In the genomic region with DNA sequence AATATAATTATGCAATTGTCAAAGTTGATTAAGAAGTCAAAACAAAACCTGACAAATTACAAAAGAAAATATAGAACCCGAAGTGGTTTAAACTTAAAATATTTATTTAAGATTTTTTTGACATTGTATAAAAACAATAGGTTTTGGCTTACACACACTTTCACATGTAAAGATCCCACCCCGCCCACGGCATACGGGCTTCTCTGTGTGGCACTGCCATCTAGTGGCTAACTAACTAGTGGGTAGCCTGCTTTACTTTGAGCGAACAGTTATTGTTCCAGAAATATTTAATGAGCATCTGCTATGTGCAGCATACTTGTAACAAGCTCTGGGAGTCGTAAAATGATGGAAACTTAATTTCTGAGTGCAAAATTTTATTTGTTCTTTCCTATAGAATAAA, we compare ENCODE assay signal across 9 mouse cellular contexts.
A peak's percentile ranks its signal among the peaks of the same experiment; 100 is the strongest.
DNase-seq lines count a peak whose midpoint lies in the region; ATAC-seq and TF ChIP-seq lines count a peak whose summit lies in the region.
"Had no signal": no experiment of that assay in that cellular context is flagged by ENCODE, and none has a peak within 500 bp of the region (broad histone marks: within the 10 kb centered on the region; RNA-seq: fewer than 3 reads in every experiment).

No protein-coding gene starts in this region.

- no peaks in the 10 kb centered on the region for H3K9me3 ChIP-seq in kidney, embryonic 15.5 days (replicated peaks)
- H3K9me3 ChIP-seq in embryonic facial prominence, embryonic 14.5 days (ENCODE audit: control insufficient read depth, low read length): no peaks in the 10 kb centered on the region
- no peaks in the 10 kb centered on the region for H3K9me3 ChIP-seq in hindbrain, embryonic 11.5 days (ENCODE audit: control insufficient read depth, low read length)
- H3K9me3 ChIP-seq: midbrain, embryonic 12.5 days had no signal

- TF ChIP-seq CTCF in kidney, adult 2 months (conservative IDR thresholded peaks at IDR 0.05; ENCODE audit: insufficient read depth, insufficient read length, low read depth, low read length): peak; percentile 72

- no peak overlapping the region for H3K4me2 ChIP-seq in kidney, embryonic 15.5 days
- no peak overlapping the region for H3K4me2 ChIP-seq in embryonic facial prominence, embryonic 14.5 days (ENCODE audit: low read depth, low read length)
- no peak overlapping the region for H3K4me2 ChIP-seq in hindbrain, embryonic 11.5 days (replicated peaks; ENCODE audit: low read depth, low read length)
- H3K4me2 ChIP-seq: midbrain, embryonic 12.5 days had no signal

- no peak for ATAC-seq in kidney, embryonic 15.5 days (replicated peaks; ENCODE audit: low FRiP score)
- ATAC-seq in embryonic facial prominence, embryonic 14.5 days (ENCODE audit: low read depth): 0 out of 2 replicates have a peak, but pooled peaks have one; percentile 67
- ATAC-seq in hindbrain, embryonic 11.5 days (ENCODE audit: low FRiP score): no peak; the same call in 1 of the 2 replicates

- H3K4me1 ChIP-seq in kidney, adult 2 months (ENCODE audit: control insufficient read depth, insufficient read depth, low read length): no peaks in the 10 kb centered on the region
- H3K4me1 ChIP-seq in kidney, embryonic 15.5 days: no peaks in the 10 kb centered on the region
- H3K4me1 ChIP-seq in embryonic facial prominence, embryonic 14.5 days (ENCODE audit: control insufficient read depth, insufficient read depth, low read length): no peaks in the 10 kb centered on the region
- H3K4me1 ChIP-seq in hindbrain, embryonic 11.5 days (replicated peaks; ENCODE audit: control insufficient read depth, insufficient read depth, low read length): no peaks in the 10 kb centered on the region
- H3K4me1 ChIP-seq: midbrain, embryonic 12.5 days had no signal

- no peak overlapping the region for H3K4me3 ChIP-seq in kidney, adult 2 months (ENCODE audit: insufficient read depth, low read depth, low read length)
- H3K4me3 ChIP-seq in kidney, embryonic 15.5 days (replicated peaks): no peak overlapping the region
- H3K4me3 ChIP-seq in embryonic facial prominence, embryonic 14.5 days (ENCODE audit: low read depth, low read length): no peak overlapping the region
- no peak overlapping the region for H3K4me3 ChIP-seq in hindbrain, embryonic 11.5 days (ENCODE audit: low read depth, low read length)
- H3K4me3 ChIP-seq: midbrain, embryonic 12.5 days had no signal

- intact Hi-C loops in left cerebral cortex, postnatal 14 days (cut with DNase I): loop anchor here (2.0 to 10.0 kb wide), 3 partner anchors 420 to 930 kb away; no protein-coding TSS in a partner anchor

- DNase-seq in kidney, adult 2 months: peak; percentile 49
- peak; percentile 39 for DNase-seq in adrenal gland, adult 2 months
- peak; percentile 85 for DNase-seq in embryonic facial prominence, embryonic 14.5 days (ENCODE audit: low spot score)
- peak; percentile 78 for DNase-seq in hindbrain, embryonic 11.5 days (ENCODE audit: low spot score)
- DNase-seq in left cerebral cortex, postnatal 14 days (ENCODE audit: low spot score in 2 of 2): peak; percentile 72 to 74
- peak; percentile 51 for DNase-seq in neural tube, embryonic 10.5 days (ENCODE audit: extremely low spot score, low spot score)
- no peak for DNase-seq in spleen, postnatal 36 days (ENCODE audit: low spot score in 2 of 2)

- no peak overlapping the region for H3K27ac ChIP-seq in kidney, adult 2 months (ENCODE audit: insufficient read depth, low read depth, low read length)
- no peak overlapping the region for H3K27ac ChIP-seq in kidney, embryonic 15.5 days
- H3K27ac ChIP-seq in embryonic facial prominence, embryonic 14.5 days (replicated peaks; ENCODE audit: low read depth, low read length): no peak overlapping the region
- no peak overlapping the region for H3K27ac ChIP-seq in hindbrain, embryonic 11.5 days (ENCODE audit: low read depth, low read length)
- H3K27ac ChIP-seq: midbrain, embryonic 12.5 days had no signal

- H3K36me3 ChIP-seq in kidney, adult 2 months (ENCODE audit: control insufficient read depth, insufficient read depth, low read length): no peaks in the 10 kb centered on the region
- no peaks in the 10 kb centered on the region for H3K36me3 ChIP-seq in kidney, embryonic 15.5 days
- no peaks in the 10 kb centered on the region for H3K36me3 ChIP-seq in embryonic facial prominence, embryonic 14.5 days (ENCODE audit: control insufficient read depth, insufficient read depth, low read length)
- no peaks in the 10 kb centered on the region for H3K36me3 ChIP-seq in hindbrain, embryonic 11.5 days (ENCODE audit: control insufficient read depth, insufficient read depth, low read length)
- H3K36me3 ChIP-seq: midbrain, embryonic 12.5 days had no signal

- H3K9ac ChIP-seq in kidney, embryonic 15.5 days: no peak overlapping the region
- H3K9ac ChIP-seq in embryonic facial prominence, embryonic 14.5 days (ENCODE audit: low read depth, low read length): no peak overlapping the region
- H3K9ac ChIP-seq in hindbrain, embryonic 11.5 days (ENCODE audit: low read depth, low read length): no peak overlapping the region
- H3K9ac ChIP-seq: midbrain, embryonic 12.5 days had no signal

- no peaks in the 10 kb centered on the region for H3K27me3 ChIP-seq in kidney, adult 2 months (replicated peaks; ENCODE audit: control insufficient read depth, insufficient read depth, low read length)
- H3K27me3 ChIP-seq in kidney, embryonic 15.5 days: no peaks in the 10 kb centered on the region
- no peaks in the 10 kb centered on the region for H3K27me3 ChIP-seq in embryonic facial prominence, embryonic 14.5 days (replicated peaks; ENCODE audit: control insufficient read depth, insufficient read depth, low read length)
- H3K27me3 ChIP-seq in hindbrain, embryonic 11.5 days (ENCODE audit: control insufficient read depth, insufficient read depth, low read length): no peaks in the 10 kb centered on the region
- H3K27me3 ChIP-seq: midbrain, embryonic 12.5 days had no signal

- TF ChIP-seq POLR2A in kidney, adult 2 months (IDR thresholded peaks at IDR 0.05; ENCODE audit: low read depth, low read length): no peak

- WGBS in kidney, adult 2 months: 12% methylated on average over 6 of the region's 6 CpGs
- WGBS in kidney, embryonic 15.5 days: 22% methylated on average over 6 of the region's 6 CpGs
- 20% methylated on average over 6 of the region's 6 CpGs for WGBS in embryonic facial prominence, embryonic 14.5 days
- 29% methylated on average over 6 of the region's 6 CpGs for WGBS in hindbrain, embryonic 11.5 days

Comparison
In these comparisons a context has a peak if more than half of its experiments do, and no peak if none do; other contexts are left out.
1. DNase-seq: peak in kidney, adult 2 months (single experiment), adrenal gland, adult 2 months (single experiment), embryonic facial prominence, embryonic 14.5 days (single experiment), hindbrain, embryonic 11.5 days (single experiment), left cerebral cortex, postnatal 14 days (2 of 2) and neural tube, embryonic 10.5 days (single experiment); none in spleen, postnatal 36 days (0 of 2).